Mouse (Mus musculus): Measurements from ENCODE around the gene Leo1. TPM values are rescaled to one million over a fixed set of nuclear protein-coding genes. Genes with fewer than 3 reads are reported as not detected.

The Leo1 gene
- polyA plus RNA-seq (2014; fragmentation: Illumina TruSeq; extraction: RNeasy Lipid Tissue Mini Kit (QIAGEN cat#74804); ENCODE audit: low read depth, low replicate concordance) = 48.3 TPM

DNA sequence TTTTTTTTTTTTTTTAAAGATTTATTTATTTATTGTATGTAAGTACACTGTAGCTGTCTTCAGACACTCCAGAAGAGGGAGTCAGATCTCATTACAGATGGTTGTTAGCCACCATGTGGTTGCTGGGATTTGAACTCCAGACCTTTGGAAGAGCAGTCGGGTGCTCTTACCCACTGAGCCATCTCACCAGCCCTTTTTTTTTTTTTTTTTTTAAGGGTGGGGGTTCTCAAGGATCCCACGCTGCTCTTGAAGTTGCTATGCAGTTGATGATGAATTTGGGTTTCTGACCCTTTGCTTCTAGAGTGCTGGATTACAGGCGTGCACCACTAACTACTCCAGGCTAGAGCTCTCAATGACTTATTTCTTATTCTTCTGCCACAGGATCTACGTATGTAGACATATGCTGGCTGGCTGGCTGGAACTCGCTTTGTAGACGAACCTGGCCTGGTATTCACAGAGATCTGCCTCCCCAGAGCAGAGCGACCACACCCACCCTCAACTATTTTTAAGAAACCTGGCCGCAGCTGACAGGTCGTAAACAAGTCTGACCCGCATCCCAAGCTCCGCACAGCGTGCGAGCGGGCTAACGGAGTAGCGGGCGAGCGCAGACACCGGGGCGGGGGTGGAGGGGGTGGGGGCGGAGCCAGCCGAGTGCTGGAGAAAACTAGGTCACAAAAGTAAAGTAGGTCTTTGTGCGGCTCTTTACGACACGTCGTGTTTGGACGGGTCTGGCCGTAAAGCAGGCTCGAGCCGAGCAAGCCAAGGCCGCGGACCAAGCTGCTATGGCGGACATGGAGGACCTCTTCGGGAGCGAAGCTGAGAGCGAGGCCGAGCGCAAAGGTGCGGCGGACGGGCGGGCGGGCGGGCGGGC lies at the start of gene Leo1:
Gene Leo1 (plus strand): TSS at position 729 of the 871 bp plus-strand sequence.

DNA sequence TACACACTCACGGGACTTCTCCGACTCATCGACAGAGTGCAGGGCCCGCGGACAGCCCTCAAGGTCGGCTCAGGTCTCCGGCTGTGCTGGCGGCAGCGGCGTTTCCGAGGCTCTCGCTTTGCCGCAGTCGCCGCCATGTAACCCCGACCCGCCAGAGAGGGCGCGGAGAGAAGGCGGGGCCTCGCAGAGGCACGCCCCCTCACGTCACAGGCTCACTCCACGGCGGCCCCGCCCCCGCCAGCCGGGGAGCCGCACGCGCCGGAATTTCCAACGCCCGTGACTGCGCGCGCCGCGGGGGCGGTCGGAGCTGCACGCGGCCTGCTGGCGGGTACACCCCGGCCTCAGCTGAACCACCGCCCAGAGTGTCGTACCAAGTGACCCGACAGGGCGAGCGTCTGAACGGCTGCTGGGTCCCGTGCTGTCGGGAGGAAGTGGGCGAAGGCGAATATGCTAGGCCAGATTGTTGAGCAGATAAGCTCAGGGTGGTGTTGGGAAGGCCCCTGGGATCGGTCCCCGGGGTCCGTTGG lies 31.4 kb upstream of the Leo1 start, which contains the start of gene Mapk6:
Gene Mapk6 (minus strand): TSS at position 154 of the 527 bp plus-strand sequence.

Other genes starting within 250 kb of the Leo1 start
- 1.2 TPM for gene Myo5c, start 209.5 kb upstream of the Leo1 start, polyA plus RNA-seq (2014; fragmentation: Illumina TruSeq; extraction: RNeasy Lipid Tissue Mini Kit (QIAGEN cat#74804); ENCODE audit: low read depth, low replicate concordance)
- gene Gnb5, start 135.2 kb upstream of the Leo1 start, polyA plus RNA-seq (2014; fragmentation: Illumina TruSeq; extraction: RNeasy Lipid Tissue Mini Kit (QIAGEN cat#74804); ENCODE audit: low read depth, low replicate concordance) = 46.5 TPM
- gene Bcl2l10, start 93.8 kb upstream of the Leo1 start, polyA plus RNA-seq (2014; fragmentation: Illumina TruSeq; extraction: RNeasy Lipid Tissue Mini Kit (QIAGEN cat#74804); ENCODE audit: low read depth, low replicate concordance) = not detected
- 53.3 TPM for gene Mapk6, start 31.5 kb upstream of the Leo1 start, polyA plus RNA-seq (2014; fragmentation: Illumina TruSeq; extraction: RNeasy Lipid Tissue Mini Kit (QIAGEN cat#74804); ENCODE audit: low read depth, low replicate concordance)
- gene Tmod3, start 118.1 kb downstream of the Leo1 start, polyA plus RNA-seq (2014; fragmentation: Illumina TruSeq; extraction: RNeasy Lipid Tissue Mini Kit (QIAGEN cat#74804); ENCODE audit: low read depth, low replicate concordance) = 109 TPM
- 16.3 TPM for gene Tmod2, start 169.8 kb downstream of the Leo1 start, polyA plus RNA-seq (2014; fragmentation: Illumina TruSeq; extraction: RNeasy Lipid Tissue Mini Kit (QIAGEN cat#74804); ENCODE audit: low read depth, low replicate concordance)
- 18.7 TPM for gene Lysmd2, start 184.2 kb downstream of the Leo1 start, polyA plus RNA-seq (2014; fragmentation: Illumina TruSeq; extraction: RNeasy Lipid Tissue Mini Kit (QIAGEN cat#74804); ENCODE audit: low read depth, low replicate concordance)
- 76.4 TPM for gene Scg3, start 242.5 kb downstream of the Leo1 start, polyA plus RNA-seq (2014; fragmentation: Illumina TruSeq; extraction: RNeasy Lipid Tissue Mini Kit (QIAGEN cat#74804); ENCODE audit: low read depth, low replicate concordance)

Data from adrenal gland, adult 10 weeks (tissue).